Mouse (Mus musculus): ENCODE data around the gene Lypd6b.

- TF ChIP-seq CTCF (IDR thresholded peaks at IDR 0.05; ENCODE audit: low read depth, low read length) (no peak), EP300 (IDR thresholded peaks at IDR 0.05; ENCODE audit: insufficient read depth, low read depth, low read length) (no peak)
These were observed 16.3 kb upstream of the Lypd6b start for GRCm38 (mm10) chr2:49771172-49771571.

Measured in ES-Bruce4 (cell line).